Mouse (Mus musculus) neural tube, embryonic 15.5 days (tissue): ENCODE results near the gene Lsm3. TPM values are rescaled to one million over a fixed set of nuclear protein-coding genes. Genes with fewer than 3 reads are reported as not detected.
A peak's percentile ranks its signal among the peaks of the same experiment; 100 is the strongest.
"Not testable (repeated sequence)": the region's sequence is repeated elsewhere in the genome, so short reads cannot be mapped to it uniquely, and the experiment has no call there.

Experiments used
- ATAC-seq: fragments of 200-750 bp; cut with Nextera tagmentation; 2 replicates; pipeline ENCODE4 v1.8.0; 2017; ENCODE audit warnings: mild to moderate bottlenecking, moderate TSS enrichment, moderate library complexity; ENCODE audit not compliant: low FRiP score
- H3K27ac ChIP-seq: fragments of 300-500 bp; sonication (generic); replicated peaks from 2 replicates; pipeline ENCODE4 v1.5.1; 2015; ENCODE audit warnings: mild to moderate bottlenecking, inconsistent platforms
- H3K27me3 ChIP-seq: fragments of 300-500 bp; sonication (generic); replicated peaks from 2 replicates; pipeline ENCODE4 v1.6.1; 2015; ENCODE audit warnings: inconsistent platforms
- H3K36me3 ChIP-seq: fragments of 300-500 bp; sonication (generic); 2 replicates; pipeline ENCODE4 v1.6.1; 2015; ENCODE audit warnings: inconsistent platforms
- H3K4me1 ChIP-seq: fragments of 300-500 bp; sonication (generic); 2 replicates; pipeline ENCODE4 v1.6.1; 2015; ENCODE audit warnings: inconsistent platforms
- H3K4me2 ChIP-seq: fragments of 300-500 bp; sonication (generic); 2 replicates; pipeline ENCODE4 v1.6.1; 2015; ENCODE audit warnings: inconsistent platforms, mild to moderate bottlenecking, moderate library complexity
- H3K4me3 ChIP-seq: fragments of 300-500 bp; sonication (generic); replicated peaks from 2 replicates; pipeline ENCODE4 v1.5.1; 2015; ENCODE audit warnings: mild to moderate bottlenecking, inconsistent platforms
- H3K9ac ChIP-seq: fragments of 300-500 bp; sonication (generic); replicated peaks from 2 replicates; pipeline ENCODE4 v1.6.1; 2015; ENCODE audit warnings: mild to moderate bottlenecking, inconsistent platforms
- H3K9me3 ChIP-seq: fragments of 300-500 bp; sonication (generic); replicated peaks from 2 replicates; pipeline ENCODE4 v1.6.1; 2016; ENCODE audit warnings: inconsistent platforms
- whole genome bisulfite sequencing: fragments of 180-500 bp; shearing (Covaris S2); methylation state at CpG from one replicate; pipeline ENCODE4 v1.1.7; 2015; ENCODE audit warnings: mixed read lengths; 5-methylcytosine and 5-hydroxymethylcytosine counted together
- polyA plus RNA-seq: library from polyadenylated mRNA; unstranded; fragments of >200 nt; fragmentation: Nextera tagmentation; extraction: Ambion mirVana; gene quantifications from 2 replicates; pipeline ENCODE4 v1.2.1, GENCODE M21; 2015

Lsm3 gene
- polyA plus RNA-seq, result 147 and 168 TPM in 2 replicates

- H3K9ac ChIP-seq, result peak within 1 kb of the TSS; percentile 84
- peak within 1 kb of the TSS; percentile 84 for H3K4me2 ChIP-seq
- peak within 1 kb of the TSS; percentile 79 for H3K27ac ChIP-seq
- H3K9me3 ChIP-seq, result no peaks in the 10 kb centered on the region
- H3K36me3 ChIP-seq, result peaks cover 31% of the 10 kb centered on the region
- H3K4me3 ChIP-seq, result peak within 1 kb of the TSS; percentile 84
- H3K4me1 ChIP-seq, result peaks cover 29% of the 10 kb centered on the region
- under 1% methylated on average over 80 of the region's 80 CpGs for WGBS
- ATAC-seq, result peak; percentile 98
- H3K27me3 ChIP-seq, result no peaks in the 10 kb centered on the region
Observed at GRCm38 (mm10) chr6:91515545-91516449, at the start of gene Lsm3, which contains the start of gene Xpc. Lsm3 (plus strand) TSS chr6:91515928. Xpc (minus strand) TSS chr6:91515888.

- WGBS, result 81% methylated on average over 1 of the region's 1 CpGs
- Histone ChIP-seq H3K9me3 (no peaks in the 10 kb centered on the region), H3K4me3 (no peak overlapping the region), H3K36me3 (peaks cover 52% of the 10 kb centered on the region), H3K4me2 (no peak overlapping the region), H3K4me1 (peaks cover 10% of the 10 kb centered on the region), H3K9ac (no peak overlapping the region), H3K27ac (no peak overlapping the region), H3K27me3 (no peaks in the 10 kb centered on the region)
- ATAC-seq, result no peak
Observed at GRCm38 (mm10) chr6:91467106-91467505, 48.6 kb upstream of the Lsm3 start.

DNA sequence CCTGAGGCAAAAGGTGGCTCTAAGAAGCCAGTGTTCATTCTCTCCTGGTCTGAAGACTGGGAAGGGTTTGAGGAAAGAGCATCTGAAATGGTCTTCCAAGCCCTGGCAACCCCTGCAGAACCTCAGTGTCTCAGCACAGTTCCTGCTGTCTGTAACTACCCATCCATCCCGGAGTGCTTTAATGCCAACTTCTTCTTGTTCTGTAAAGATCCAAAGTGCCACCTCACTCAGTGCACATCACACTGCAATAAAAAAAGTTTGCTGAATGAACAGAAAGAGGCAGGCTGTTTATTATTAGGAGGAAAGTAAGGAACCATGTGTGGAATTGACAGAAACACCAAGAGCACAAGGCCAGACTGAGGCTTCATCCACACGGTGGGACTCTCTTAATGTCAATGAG, 45.0 kb upstream of the Lsm3 start:
- Histone ChIP-seq H3K9me3 (no peaks in the 10 kb centered on the region), H3K4me2 (no peak overlapping the region), H3K27me3 (no peaks in the 10 kb centered on the region), H3K27ac (no peak overlapping the region), H3K4me3 (no peak overlapping the region), H3K36me3 (peaks cover 20% of the 10 kb centered on the region), H3K4me1 (peaks cover 34% of the 10 kb centered on the region), H3K9ac (no peak overlapping the region)
- ATAC-seq, result no peak
- 85% methylated on average over 2 of the region's 2 CpGs for WGBS

- H3K36me3 ChIP-seq, result peaks cover 14% of the 10 kb centered on the region
- 0 out of 2 replicates have a peak overlapping the region, but pooled peaks have one; percentile 63 for H3K4me3 ChIP-seq
- ATAC-seq, H3K27me3 ChIP-seq, H3K9ac ChIP-seq, H3K27ac ChIP-seq, H3K9me3 ChIP-seq: not testable (repeated sequence)
- 92% methylated on average over 3 of the region's 3 CpGs for WGBS
- peak overlapping the region; percentile 74; the same call in 1 of the 2 replicates for H3K4me2 ChIP-seq
- H3K4me1 ChIP-seq, result peaks cover 34% of the 10 kb centered on the region
Observed at GRCm38 (mm10) chr6:91471427-91471826, 44.3 kb upstream of the Lsm3 start.

DNA sequence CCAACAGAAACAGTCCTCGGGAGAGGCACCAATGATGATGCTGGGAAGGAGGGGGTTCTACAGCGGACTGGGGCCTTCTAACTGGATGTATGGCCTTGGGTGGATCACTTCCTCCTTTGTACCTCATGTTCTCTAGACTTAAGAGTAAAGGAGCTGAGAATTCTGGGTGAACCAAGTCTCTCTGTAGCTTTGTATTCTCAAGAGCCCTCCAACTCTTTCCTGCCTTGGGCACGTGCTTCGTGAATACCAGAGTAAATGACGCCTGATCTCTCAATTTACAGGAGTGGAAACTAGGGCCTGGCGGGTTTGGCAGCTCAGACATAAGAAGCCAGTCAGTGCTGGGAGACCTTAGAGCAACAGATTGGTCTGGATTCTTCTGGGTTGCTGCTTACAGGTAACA, 43.4 kb upstream of the Lsm3 start:
- H3K9me3 ChIP-seq, result no peaks in the 10 kb centered on the region
- H3K27me3 ChIP-seq, result no peaks in the 10 kb centered on the region
- peak overlapping the region; percentile 74 for H3K9ac ChIP-seq
- H3K36me3 ChIP-seq, result peaks cover 9% of the 10 kb centered on the region
- WGBS, result 29% methylated on average over 6 of the region's 6 CpGs
- peak overlapping the region; percentile 63 for H3K4me3 ChIP-seq
- H3K4me2 ChIP-seq, result peak overlapping the region; percentile 74
- no peak for ATAC-seq
- H3K27ac ChIP-seq, result peak overlapping the region; percentile 80
- peaks cover 34% of the 10 kb centered on the region for H3K4me1 ChIP-seq

- under 1% methylated on average over 74 of the region's 74 CpGs for WGBS
- peak within 1 kb of the TSS; percentile 74 for H3K4me2 ChIP-seq
- H3K36me3 ChIP-seq, result peaks cover 13% of the 10 kb centered on the region
- H3K27ac ChIP-seq, result peak within 1 kb of the TSS; percentile 80
- no peaks in the 10 kb centered on the region for H3K27me3 ChIP-seq
- H3K4me1 ChIP-seq, result peaks cover 34% of the 10 kb centered on the region
- H3K9me3 ChIP-seq, result no peaks in the 10 kb centered on the region
- peak; percentile 96 for ATAC-seq
- H3K4me3 ChIP-seq, result peak within 1 kb of the TSS; percentile 63
- H3K9ac ChIP-seq, result peak within 1 kb of the TSS; percentile 74
Observed at GRCm38 (mm10) chr6:91472868-91473804, 42.6 kb upstream of the Lsm3 start, which contains the start of the genes Chchd4 and Tmem43. Chchd4 (minus strand) TSS chr6:91473546. Tmem43 (plus strand) TSS chr6:91473703.

- under 1% methylated on average over 27 of the region's 27 CpGs for whole genome bisulfite sequencing
- Histone ChIP-seq H3K9me3 (no peaks in the 10 kb centered on the region), H3K27me3 (no peaks in the 10 kb centered on the region), H3K9ac (peak overlapping the region; percentile 66), H3K4me1 (peaks cover 34% of the 10 kb centered on the region), H3K36me3 (peaks cover 21% of the 10 kb centered on the region), H3K4me3 (peak overlapping the region; percentile 63), H3K4me2 (peak overlapping the region; percentile 74), H3K27ac (peak overlapping the region; percentile 69)
- ATAC-seq, result peak; percentile 48
Observed at GRCm38 (mm10) chr6:91473805-91474440, 41.8 kb upstream of the Lsm3 start.

- peaks cover 28% of the 10 kb centered on the region for H3K36me3 ChIP-seq
- peak overlapping the region; percentile 66 for H3K9ac ChIP-seq
- peak overlapping the region; percentile 63 for H3K4me3 ChIP-seq
- peak overlapping the region; percentile 74 for H3K4me2 ChIP-seq
- 58% methylated on average over 9 of the region's 9 CpGs for WGBS
- H3K9me3 ChIP-seq, result no peaks in the 10 kb centered on the region
- no peaks in the 10 kb centered on the region for H3K27me3 ChIP-seq
- H3K4me1 ChIP-seq, result peaks cover 34% of the 10 kb centered on the region
- no peak overlapping the region for H3K27ac ChIP-seq
- no peak for ATAC-seq
Observed at GRCm38 (mm10) chr6:91474441-91475190, 41.1 kb upstream of the Lsm3 start.

DNA sequence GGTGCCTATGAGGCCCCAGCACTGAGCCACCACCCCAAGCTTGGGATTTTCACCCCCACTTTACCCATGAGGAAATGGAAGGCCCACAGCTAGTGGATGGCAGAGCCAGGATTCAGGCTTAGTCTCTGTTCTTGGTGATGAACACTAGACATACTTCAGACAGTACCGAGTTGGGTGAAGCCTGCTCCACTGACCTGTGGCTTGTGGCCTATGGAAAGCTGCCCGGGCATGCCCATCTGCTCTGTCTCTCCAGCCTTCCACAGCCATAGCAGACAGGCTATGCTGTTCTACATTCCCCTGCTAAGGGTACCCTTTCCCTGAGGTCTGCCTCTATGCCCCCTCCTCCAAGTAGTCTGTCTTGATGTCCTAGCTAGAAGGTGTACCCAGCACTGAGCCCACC, 39.2 kb upstream of the Lsm3 start:
- ATAC-seq, result no peak
- peaks cover 30% of the 10 kb centered on the region for H3K4me1 ChIP-seq
- H3K9ac ChIP-seq, result no peak overlapping the region
- H3K36me3 ChIP-seq, result peaks cover 44% of the 10 kb centered on the region
- H3K9me3 ChIP-seq, result no peaks in the 10 kb centered on the region
- H3K27ac ChIP-seq, result no peak overlapping the region
- H3K4me3 ChIP-seq, result no peak overlapping the region
- H3K27me3 ChIP-seq, result no peaks in the 10 kb centered on the region
- H3K4me2 ChIP-seq, result no peak overlapping the region
- WGBS, result 98% methylated on average over 2 of the region's 2 CpGs

GRCm38 (mm10) chr6:91483371-91483770, 32.4 kb upstream of the Lsm3 start:
- H3K4me3 ChIP-seq, result no peak overlapping the region
- ATAC-seq, result no peak
- whole genome bisulfite sequencing, result 100% methylated on average over 2 of the region's 2 CpGs

More at GRCm38 (mm10) chr6:91483371-91483770, 32.4 kb upstream of the Lsm3 start:
- H3K4me2 ChIP-seq, result no peak overlapping the region
- H3K4me1 ChIP-seq, result no peaks in the 10 kb centered on the region
- no peak overlapping the region for H3K27ac ChIP-seq
- H3K9me3 ChIP-seq, result no peaks in the 10 kb centered on the region
- peaks cover 100% of the 10 kb centered on the region for H3K36me3 ChIP-seq
- H3K27me3 ChIP-seq, result no peaks in the 10 kb centered on the region
- H3K9ac ChIP-seq, result no peak overlapping the region
